8 mouse cellular contexts compared by ENCODE assay signal in genomic region chr11:18296194-18297125, GRCm38 (mm10).
A peak's percentile ranks its signal among the peaks of the same experiment; 100 is the strongest.
DNase-seq lines count a peak whose midpoint lies in the region; ATAC-seq and TF ChIP-seq lines count a peak whose summit lies in the region.

No protein-coding gene starts in this region.

- no peak overlapping the region for H3K4me3 ChIP-seq in liver, embryonic 12.5 days
- H3K4me3 ChIP-seq in heart, postnatal 0 days (ENCODE audit: low read depth, low read length), result no peak overlapping the region
- no peak overlapping the region for H3K4me3 ChIP-seq in midbrain, postnatal 0 days (ENCODE audit: low read depth, low read length)

- WGBS in liver, embryonic 12.5 days (ENCODE audit: insufficient replicate concordance), result 44% methylated on average over 2 of the region's 2 CpGs
- WGBS in heart, postnatal 0 days, result 33% methylated on average over 2 of the region's 2 CpGs
- WGBS in midbrain, postnatal 0 days, result 39% methylated on average over 2 of the region's 2 CpGs

- no peaks in the 10 kb centered on the region for H3K36me3 ChIP-seq in liver, embryonic 12.5 days
- H3K36me3 ChIP-seq in heart, postnatal 0 days (replicated peaks; ENCODE audit: control insufficient read depth, insufficient read depth, low read length), result no peaks in the 10 kb centered on the region
- no peaks in the 10 kb centered on the region for H3K36me3 ChIP-seq in midbrain, postnatal 0 days (ENCODE audit: insufficient read depth, low read length)

- no peak overlapping the region for H3K4me2 ChIP-seq in liver, embryonic 12.5 days
- H3K4me2 ChIP-seq in heart, postnatal 0 days (ENCODE audit: low read depth, low read length), result no peak overlapping the region
- no peak overlapping the region for H3K4me2 ChIP-seq in midbrain, postnatal 0 days (ENCODE audit: low read depth, low read length, poor library complexity, severe bottlenecking)

- no peaks in the 10 kb centered on the region for H3K27me3 ChIP-seq in liver, embryonic 12.5 days (replicated peaks)
- no peaks in the 10 kb centered on the region for H3K27me3 ChIP-seq in heart, postnatal 0 days (ENCODE audit: control insufficient read depth, insufficient read depth, low read length)
- no peaks in the 10 kb centered on the region for H3K27me3 ChIP-seq in midbrain, postnatal 0 days (ENCODE audit: insufficient read depth, low read length)

- no peak for TF ChIP-seq CTCF in heart, postnatal 0 days (IDR thresholded peaks at IDR 0.05; ENCODE audit: low read depth)
- TF ChIP-seq CTCF in midbrain, postnatal 0 days (IDR thresholded peaks at IDR 0.05), result no peak

- H3K9ac ChIP-seq in liver, embryonic 12.5 days, result no peak overlapping the region
- no peak overlapping the region for H3K9ac ChIP-seq in heart, postnatal 0 days (replicated peaks; ENCODE audit: low read depth, low read length)
- no peak overlapping the region for H3K9ac ChIP-seq in midbrain, postnatal 0 days (replicated peaks; ENCODE audit: low read length, poor library complexity, severe bottlenecking)

- DNase-seq in cerebellum, postnatal 14 days, result peak; percentile 7 to 10
- DNase-seq in cerebellum, adult 8-10 months, result no peak
- DNase-seq in liver, result peak; percentile 6
- DNase-seq in heart, postnatal 0 days (ENCODE audit: low spot score), result peak; percentile 87
- peak; percentile 26 for DNase-seq in midbrain, postnatal 0 days (ENCODE audit: low spot score)
- no peak for DNase-seq in embryo, embryonic 10 days (ENCODE audit: low spot score)
- DNase-seq in embryo, embryonic 11 days, result no peak

- no peaks in the 10 kb centered on the region for H3K4me1 ChIP-seq in liver, embryonic 12.5 days
- H3K4me1 ChIP-seq in heart, postnatal 0 days (ENCODE audit: control insufficient read depth, insufficient read depth), result peaks cover 8% of the 10 kb centered on the region
- H3K4me1 ChIP-seq in midbrain, postnatal 0 days (ENCODE audit: insufficient read depth, low read length), result no peaks in the 10 kb centered on the region

- H3K27ac ChIP-seq in liver, embryonic 12.5 days, result no peak overlapping the region
- H3K27ac ChIP-seq in heart, postnatal 0 days (ENCODE audit: low read depth), result peak overlapping the region; percentile 61
- no peak overlapping the region for H3K27ac ChIP-seq in midbrain, postnatal 0 days (ENCODE audit: low read depth, low read length)

- peak; percentile 56; the same call in 1 of the 2 replicates for TF ChIP-seq EP300 in heart, postnatal 0 days (IDR thresholded peaks at IDR 0.05; ENCODE audit: low read depth)

- H3K9me3 ChIP-seq in liver, embryonic 12.5 days (replicated peaks), result no peaks in the 10 kb centered on the region
- H3K9me3 ChIP-seq in heart, postnatal 0 days (replicated peaks; ENCODE audit: control insufficient read depth, low read length), result no peaks in the 10 kb centered on the region
- H3K9me3 ChIP-seq in midbrain, postnatal 0 days (ENCODE audit: low read length), result no peaks in the 10 kb centered on the region

- no peak for ATAC-seq in liver, embryonic 12.5 days
- peak; percentile 82 for ATAC-seq in heart, postnatal 0 days (ENCODE audit: insufficient read depth, low read depth)
- no peak for ATAC-seq in midbrain, postnatal 0 days (ENCODE audit: low FRiP score)

Comparison
In these comparisons a context has a peak if more than half of its experiments do, and no peak if none do; other contexts are left out.
1. DNase-seq: peak in cerebellum, postnatal 14 days (2 of 2), liver (single experiment), heart, postnatal 0 days (single experiment) and midbrain, postnatal 0 days (single experiment); none in cerebellum, adult 8-10 months (single experiment), embryo, embryonic 10 days (single experiment) and embryo, embryonic 11 days (single experiment).